Mouse (Mus musculus) ovary, postnatal 10 days (tissue): Measurements from ENCODE around the gene Gm21637.
"Not testable (repeated sequence)": the region's sequence is repeated elsewhere in the genome, so short reads cannot be mapped to it uniquely, and the experiment has no call there.

Source experiments
- DNase-seq: peaks from one replicate; pipeline ENCODE4 v3.0.0; 2022; ENCODE audit warnings: low spot score

Gene Gm21637

DNA sequence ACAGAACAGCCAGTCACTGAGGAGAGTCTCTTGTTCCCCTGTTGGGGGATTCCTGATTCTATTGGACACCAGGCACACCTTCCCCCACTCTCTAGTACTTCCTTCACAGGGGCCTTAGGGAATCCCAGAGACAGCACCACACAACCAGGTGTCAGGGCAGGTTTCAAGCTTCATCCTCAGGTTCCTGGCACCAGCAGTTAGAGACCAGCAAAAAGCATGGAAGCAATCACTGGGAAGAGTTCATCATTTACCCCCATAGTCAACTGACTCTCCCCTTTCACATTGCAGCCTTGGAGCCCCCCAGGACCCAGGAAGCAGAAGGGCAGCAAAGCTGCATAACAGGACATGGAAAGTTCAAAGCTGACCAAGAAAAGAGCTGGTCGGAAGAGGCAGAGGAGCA, at the start of gene Gm21637:
TSS of gene Gm21637 (plus strand) at position 301 of the 400 bp plus-strand sequence.
- not testable (repeated sequence) for DNase-seq
